In genomic region chr3:89123313-89123712, GRCm38 (mm10) we compare ENCODE assay signal across 18 mouse cellular contexts. TPM values are rescaled to one million over a fixed set of nuclear protein-coding genes. Genes with fewer than 3 reads are reported as not detected.
DNase-seq lines count a peak whose midpoint lies in the region; ATAC-seq and TF ChIP-seq lines count a peak whose summit lies in the region.
"Had no signal": no experiment of that assay in that cellular context is flagged by ENCODE, and none has a peak within 500 bp of the region (broad histone marks: within the 10 kb centered on the region; RNA-seq: fewer than 3 reads in every experiment).

No protein-coding gene starts in this region.

- peak; percentile 41; the same call in 1 of the 2 replicates for ATAC-seq in intestine, postnatal 0 days
- no peak for ATAC-seq in intestine, embryonic 16.5 days
- ATAC-seq in lung, postnatal 0 days, result peak; percentile 80
- ATAC-seq: forebrain, embryonic 16.5 days had no signal

- no peak overlapping the region for H3K27ac ChIP-seq in intestine, postnatal 0 days (ENCODE audit: low read depth, low read length)
- no peak overlapping the region for H3K27ac ChIP-seq in intestine, embryonic 16.5 days (ENCODE audit: low read length)
- no peak overlapping the region for H3K27ac ChIP-seq in lung, postnatal 0 days (ENCODE audit: low read length)
- no peak overlapping the region for H3K27ac ChIP-seq in embryonic facial prominence, embryonic 10.5 days (replicated peaks)
- H3K27ac ChIP-seq: embryonic facial prominence, embryonic 13.5 days; liver, embryonic 14.5 days; neural tube, embryonic 12.5 days had no signal

- peak; percentile 52; the same call in 1 of the 2 replicates for TF ChIP-seq EP300 in lung, postnatal 0 days (IDR thresholded peaks at IDR 0.05)

- no peaks in the 10 kb centered on the region for H3K9me3 ChIP-seq in intestine, postnatal 0 days (ENCODE audit: control insufficient read depth)
- H3K9me3 ChIP-seq in intestine, embryonic 16.5 days (ENCODE audit: control insufficient read depth, low read length), result no peaks in the 10 kb centered on the region
- H3K9me3 ChIP-seq in lung, postnatal 0 days (ENCODE audit: low read length), result no peaks in the 10 kb centered on the region
- H3K9me3 ChIP-seq in embryonic facial prominence, embryonic 10.5 days, result no peaks in the 10 kb centered on the region
- H3K9me3 ChIP-seq: embryonic facial prominence, embryonic 13.5 days; heart, embryonic 13.5 days; neural tube, embryonic 12.5 days had no signal

- no peak overlapping the region for H3K9ac ChIP-seq in intestine, postnatal 0 days (ENCODE audit: low read depth, low read length)
- H3K9ac ChIP-seq in intestine, embryonic 16.5 days (ENCODE audit: low read depth, low read length), result no peak overlapping the region
- H3K9ac ChIP-seq in lung, postnatal 0 days (replicated peaks; ENCODE audit: low read depth), result no peak overlapping the region
- H3K9ac ChIP-seq: embryonic facial prominence, embryonic 13.5 days; heart, embryonic 13.5 days; liver, embryonic 14.5 days; neural tube, embryonic 12.5 days had no signal

- H3K4me1 ChIP-seq in intestine, postnatal 0 days (replicated peaks; ENCODE audit: control insufficient read depth, insufficient read depth, low read length), result no peaks in the 10 kb centered on the region
- H3K4me1 ChIP-seq in intestine, embryonic 16.5 days (ENCODE audit: control insufficient read depth, insufficient read depth, low read length), result no peaks in the 10 kb centered on the region
- H3K4me1 ChIP-seq in lung, postnatal 0 days (ENCODE audit: insufficient read depth, low read depth, low read length), result no peaks in the 10 kb centered on the region
- H3K4me1 ChIP-seq in embryonic facial prominence, embryonic 10.5 days, result no peaks in the 10 kb centered on the region
- H3K4me1 ChIP-seq: embryonic facial prominence, embryonic 13.5 days; neural tube, embryonic 12.5 days had no signal

- H3K4me2 ChIP-seq in intestine, postnatal 0 days (replicated peaks; ENCODE audit: low read depth), result no peak overlapping the region
- no peak overlapping the region for H3K4me2 ChIP-seq in intestine, embryonic 16.5 days (ENCODE audit: low read depth, low read length)
- no peak overlapping the region for H3K4me2 ChIP-seq in lung, postnatal 0 days (replicated peaks; ENCODE audit: low read depth, low read length)
- H3K4me2 ChIP-seq: embryonic facial prominence, embryonic 13.5 days; heart, embryonic 13.5 days; midbrain, embryonic 11.5 days; neural tube, embryonic 12.5 days had no signal

- 56% methylated on average over 2 of the region's 2 CpGs for WGBS in intestine, postnatal 0 days
- 73% methylated on average over 2 of the region's 2 CpGs for WGBS in intestine, embryonic 16.5 days
- WGBS in lung, postnatal 0 days, result 67% methylated on average over 2 of the region's 2 CpGs
- 85% methylated on average over 2 of the region's 2 CpGs for WGBS in embryonic facial prominence, embryonic 10.5 days

- H3K36me3 ChIP-seq in intestine, postnatal 0 days (ENCODE audit: control insufficient read depth, insufficient read depth), result no peaks in the 10 kb centered on the region
- H3K36me3 ChIP-seq in intestine, embryonic 16.5 days (ENCODE audit: control insufficient read depth, insufficient read depth, low read length), result no peaks in the 10 kb centered on the region
- H3K36me3 ChIP-seq in lung, postnatal 0 days (ENCODE audit: insufficient read depth, low read length), result no peaks in the 10 kb centered on the region
- no peaks in the 10 kb centered on the region for H3K36me3 ChIP-seq in embryonic facial prominence, embryonic 10.5 days (replicated peaks)
- H3K36me3 ChIP-seq: embryonic facial prominence, embryonic 13.5 days; heart, embryonic 13.5 days; neural tube, embryonic 12.5 days had no signal

- DNase-seq in Muller cell, postnatal 12 days (ENCODE audit: inconsistent ontology term), result peak; percentile 62
- DNase-seq in adrenal gland, postnatal 14 days, result peak; percentile 73
- peak; percentile 67 for DNase-seq in lung, postnatal 0 days (ENCODE audit: low spot score)
- DNase-seq in embryonic facial prominence, embryonic 10.5 days (ENCODE audit: low spot score), result no peak
- DNase-seq in frontal cortex, postnatal 10 days (ENCODE audit: low spot score in 2 of 2), result no peak
- DNase-seq in spleen, adult 12 weeks (ENCODE audit: low spot score), result no peak
- DNase-seq: cerebellum, adult 9-11 months; thymus, postnatal 4 days had no signal

- no peak overlapping the region for H3K4me3 ChIP-seq in intestine, postnatal 0 days (ENCODE audit: low read depth, low read length)
- H3K4me3 ChIP-seq in intestine, embryonic 16.5 days (ENCODE audit: low read length), result no peak overlapping the region
- H3K4me3 ChIP-seq in lung, postnatal 0 days (ENCODE audit: low read depth, low read length), result no peak overlapping the region
- H3K4me3 ChIP-seq in embryonic facial prominence, embryonic 10.5 days, result no peak overlapping the region
- H3K4me3 ChIP-seq: embryonic facial prominence, embryonic 13.5 days; heart, embryonic 13.5 days; neural tube, embryonic 12.5 days had no signal

- no peaks in the 10 kb centered on the region for H3K27me3 ChIP-seq in intestine, postnatal 0 days (replicated peaks; ENCODE audit: control insufficient read depth, insufficient read depth, low read length)
- no peaks in the 10 kb centered on the region for H3K27me3 ChIP-seq in intestine, embryonic 16.5 days (replicated peaks; ENCODE audit: control insufficient read depth, insufficient read depth, low read length)
- H3K27me3 ChIP-seq in lung, postnatal 0 days (replicated peaks; ENCODE audit: insufficient read depth, low read length), result no peaks in the 10 kb centered on the region
- no peaks in the 10 kb centered on the region for H3K27me3 ChIP-seq in embryonic facial prominence, embryonic 10.5 days (replicated peaks; ENCODE audit: low read depth, poor library complexity, severe bottlenecking)
- H3K27me3 ChIP-seq: embryonic facial prominence, embryonic 13.5 days; heart, embryonic 13.5 days; neural tube, embryonic 12.5 days had no signal

- no peak for TF ChIP-seq CTCF in intestine, postnatal 0 days (IDR thresholded peaks at IDR 0.05; ENCODE audit: low read depth)
- TF ChIP-seq CTCF in lung, postnatal 0 days (IDR thresholded peaks at IDR 0.05), result no peak

RNA-seq across cellular contexts. Expression of gene Pklr, which starts 12.6 kb away (rescaled TPM):
- 91.8 and 103 TPM in 2 replicates for polyA plus RNA-seq in intestine, postnatal 0 days (2015; fragmentation: Nextera tagmentation; extraction: Ambion mirVana)
- 148 and 174 TPM in 2 replicates for polyA plus RNA-seq in intestine, embryonic 16.5 days (2015; fragmentation: Nextera tagmentation; extraction: Ambion mirVana)
- total RNA-seq in adrenal gland, postnatal 14 days (2021), result 1.6 and 15.1 TPM in 2 replicates
- 0.14 and 0.32 TPM in 2 replicates for polyA plus RNA-seq in lung, postnatal 0 days (2015; fragmentation: Nextera tagmentation; extraction: Ambion mirVana)
- 2.8 and 3.2 TPM in 2 replicates for polyA plus RNA-seq in embryonic facial prominence, embryonic 10.5 days (2016; fragmentation: Nextera tagmentation; extraction: Ambion mirVana)
- total RNA-seq: left cerebral cortex, postnatal 10 days had no signal
- polyA plus RNA-seq: embryonic facial prominence, embryonic 13.5 days had no signal

RNA-seq across cellular contexts. Expression of gene Fdps, which starts 21.6 kb away (rescaled TPM):
- polyA plus RNA-seq in intestine, postnatal 0 days (2015; fragmentation: Nextera tagmentation; extraction: Ambion mirVana), result 138 and 154 TPM in 2 replicates
- 625 and 664 TPM in 2 replicates for polyA plus RNA-seq in intestine, embryonic 16.5 days (2015; fragmentation: Nextera tagmentation; extraction: Ambion mirVana)
- 99.6 and 157 TPM in 2 replicates for total RNA-seq in adrenal gland, postnatal 14 days (2021)
- 185 and 199 TPM in 2 replicates for polyA plus RNA-seq in lung, postnatal 0 days (2015; fragmentation: Nextera tagmentation; extraction: Ambion mirVana)
- 364 and 386 TPM in 2 replicates for polyA plus RNA-seq in embryonic facial prominence, embryonic 10.5 days (2016; fragmentation: Nextera tagmentation; extraction: Ambion mirVana)

RNA-seq across cellular contexts. Expression of gene Gm43738, which starts 22.4 kb away (rescaled TPM):
- not detected in 2 replicates for polyA plus RNA-seq in intestine, postnatal 0 days (2015; fragmentation: Nextera tagmentation; extraction: Ambion mirVana)
- polyA plus RNA-seq in intestine, embryonic 16.5 days (2015; fragmentation: Nextera tagmentation; extraction: Ambion mirVana), result 0.09 TPM in 1 of 2 replicates, not detected in the other
- total RNA-seq in adrenal gland, postnatal 14 days (2021), result not detected in 2 replicates
- polyA plus RNA-seq in lung, postnatal 0 days (2015; fragmentation: Nextera tagmentation; extraction: Ambion mirVana), result not detected in 2 replicates
- 0.09 TPM in 1 of 2 replicates, not detected in the other for polyA plus RNA-seq in embryonic facial prominence, embryonic 10.5 days (2016; fragmentation: Nextera tagmentation; extraction: Ambion mirVana)
- polyA plus RNA-seq: embryonic facial prominence, embryonic 13.5 days; forebrain, embryonic 16.5 days; heart, embryonic 13.5 days; midbrain, embryonic 11.5 days; neural tube, embryonic 12.5 days; stomach, embryonic 14.5 days had no signal

RNA-seq across cellular contexts. Expression of gene Rusc1, which starts 30.2 kb away (rescaled TPM):
- polyA plus RNA-seq in intestine, postnatal 0 days (2015; fragmentation: Nextera tagmentation; extraction: Ambion mirVana), result 29.0 and 32.5 TPM in 2 replicates
- 31.0 and 34.2 TPM in 2 replicates for polyA plus RNA-seq in intestine, embryonic 16.5 days (2015; fragmentation: Nextera tagmentation; extraction: Ambion mirVana)
- 19.8 and 21.5 TPM in 2 replicates for total RNA-seq in adrenal gland, postnatal 14 days (2021)
- 16.0 and 17.9 TPM in 2 replicates for polyA plus RNA-seq in lung, postnatal 0 days (2015; fragmentation: Nextera tagmentation; extraction: Ambion mirVana)
- 15.4 and 18.5 TPM in 2 replicates for polyA plus RNA-seq in embryonic facial prominence, embryonic 10.5 days (2016; fragmentation: Nextera tagmentation; extraction: Ambion mirVana)

RNA-seq across cellular contexts. Expression of gene Hcn3, which starts 36.7 kb away (rescaled TPM):
- polyA plus RNA-seq in intestine, postnatal 0 days (2015; fragmentation: Nextera tagmentation; extraction: Ambion mirVana), result 1.1 TPM in 2 replicates
- 2.0 TPM in 2 replicates for polyA plus RNA-seq in intestine, embryonic 16.5 days (2015; fragmentation: Nextera tagmentation; extraction: Ambion mirVana)
- 3.3 and 5.3 TPM in 2 replicates for total RNA-seq in adrenal gland, postnatal 14 days (2021)
- polyA plus RNA-seq in lung, postnatal 0 days (2015; fragmentation: Nextera tagmentation; extraction: Ambion mirVana), result 0.19 and 0.31 TPM in 2 replicates
- 3.5 and 3.6 TPM in 2 replicates for polyA plus RNA-seq in embryonic facial prominence, embryonic 10.5 days (2016; fragmentation: Nextera tagmentation; extraction: Ambion mirVana)

Comparison
In these comparisons a context has a peak if more than half of its experiments do, and no peak if none do; other contexts are left out.
1. DNase-seq: peak in Muller cell, postnatal 12 days (single experiment), adrenal gland, postnatal 14 days (single experiment) and lung, postnatal 0 days (single experiment); none in embryonic facial prominence, embryonic 10.5 days (single experiment), frontal cortex, postnatal 10 days (0 of 2) and spleen, adult 12 weeks (single experiment).
2. RNA of gene Pklr, which starts 12.6 kb away (polyA plus RNA-seq): 148 to 174 TPM in intestine, embryonic 16.5 days and 91.8 to 103 TPM in intestine, postnatal 0 days; 2.8 to 3.2 TPM in embryonic facial prominence, embryonic 10.5 days and 0.14 to 0.32 TPM in lung, postnatal 0 days; every median in the first group is over 10 times any median in the second.